Mouse (Mus musculus): ENCODE measurements at regions not wholly inside any gene's neighbourhood (a gene's known extent, or its start where the extent isn't known, plus 50 kb on each side); places are given as distances from the start of the nearest gene placed in this dataset.

- H3K27me3 ChIP-seq (replicated peaks) = no peaks in the 10 kb centered on the region
- H3K36me3 ChIP-seq = no peaks in the 10 kb centered on the region
- no peak overlapping the region for H3K27ac ChIP-seq
- ATAC-seq = no peak
- no peak overlapping the region for H3K4me3 ChIP-seq (replicated peaks)
- no peak overlapping the region for H3K4me2 ChIP-seq (replicated peaks)
- 70% methylated on average over 7 of the region's 7 CpGs for WGBS
- H3K9ac ChIP-seq = no peak overlapping the region
- peaks cover 7% of the 10 kb centered on the region; the same call in 1 of the 2 replicates for H3K4me1 ChIP-seq (replicated peaks)
- no peaks in the 10 kb centered on the region for H3K9me3 ChIP-seq
Observed at GRCm38 (mm10) chr11:57958233-57958632, 50.6 kb upstream of the Larp1 start.

- Histone ChIP-seq H3K9ac (no peak overlapping the region), H3K4me3 (replicated peaks) (no peak overlapping the region), H3K9me3 (no peaks in the 10 kb centered on the region), H3K4me2 (replicated peaks) (no peak overlapping the region), H3K27ac (no peak overlapping the region), H3K4me1 (replicated peaks) (peaks cover 4% of the 10 kb centered on the region; the same call in 1 of the 2 replicates), H3K36me3 (no peaks in the 10 kb centered on the region), H3K27me3 (replicated peaks) (no peaks in the 10 kb centered on the region)
- no peak for ATAC-seq
- WGBS = 87% methylated on average over 9 of the region's 9 CpGs
Observed at GRCm38 (mm10) chr11:57956909-57957308, 52.0 kb upstream of the Larp1 start.

GRCm38 (mm10) chr11:57956076-57956475 lies 52.8 kb upstream of the Larp1 start:
- H3K9me3 ChIP-seq = no peaks in the 10 kb centered on the region
- no peaks in the 10 kb centered on the region for H3K36me3 ChIP-seq
- H3K4me2 ChIP-seq (replicated peaks) = no peak overlapping the region
- no peak overlapping the region for H3K4me3 ChIP-seq (replicated peaks)
- WGBS = 82% methylated on average over 2 of the region's 2 CpGs
- no peak overlapping the region for H3K27ac ChIP-seq
- H3K9ac ChIP-seq = no peak overlapping the region
- H3K4me1 ChIP-seq (replicated peaks) = peaks cover 4% of the 10 kb centered on the region; the same call in 1 of the 2 replicates
- no peaks in the 10 kb centered on the region for H3K27me3 ChIP-seq (replicated peaks)
- no peak for ATAC-seq

- no peak overlapping the region for H3K4me3 ChIP-seq (replicated peaks)
- no peaks in the 10 kb centered on the region for H3K36me3 ChIP-seq
- 91% methylated on average over 7 of the region's 7 CpGs for WGBS
- no peak for ATAC-seq
- H3K27ac ChIP-seq = no peak overlapping the region
- peaks cover 4% of the 10 kb centered on the region; the same call in 1 of the 2 replicates for H3K4me1 ChIP-seq (replicated peaks)
- H3K9ac ChIP-seq = no peak overlapping the region
- H3K27me3 ChIP-seq (replicated peaks) = no peaks in the 10 kb centered on the region
- no peak overlapping the region for H3K4me2 ChIP-seq (replicated peaks)
- H3K9me3 ChIP-seq = no peaks in the 10 kb centered on the region
Observed at GRCm38 (mm10) chr11:57955476-57955875, 53.4 kb upstream of the Larp1 start.

- Histone ChIP-seq H3K36me3 (no peaks in the 10 kb centered on the region), H3K27ac (peak overlapping the region; percentile 37; the same call in 1 of the 2 replicates), H3K27me3 (replicated peaks) (no peaks in the 10 kb centered on the region), H3K4me2 (replicated peaks) (no peak overlapping the region), H3K9ac (no peak overlapping the region), H3K4me3 (replicated peaks) (no peak overlapping the region), H3K4me1 (replicated peaks) (peaks cover 4% of the 10 kb centered on the region; the same call in 1 of the 2 replicates), H3K9me3 (no peaks in the 10 kb centered on the region)
- peak; percentile 72; the same call in 1 of the 2 replicates for ATAC-seq
- WGBS = 37% methylated on average over 10 of the region's 10 CpGs
Observed at GRCm38 (mm10) chr11:57954510-57955184, 54.2 kb upstream of the Larp1 start.

GRCm38 (mm10) chr11:57953694-57954093 lies 55.2 kb upstream of the Larp1 start:
- Histone ChIP-seq H3K4me1 (replicated peaks) (peaks cover 4% of the 10 kb centered on the region; the same call in 1 of the 2 replicates), H3K4me2 (replicated peaks) (no peak overlapping the region), H3K27me3 (replicated peaks) (no peaks in the 10 kb centered on the region), H3K9ac (no peak overlapping the region), H3K27ac (no peak overlapping the region), H3K36me3 (no peaks in the 10 kb centered on the region), H3K9me3 (no peaks in the 10 kb centered on the region), H3K4me3 (replicated peaks) (no peak overlapping the region)
- WGBS = 55% methylated on average over 7 of the region's 7 CpGs
- ATAC-seq = no peak

GRCm38 (mm10) chr11:57952619-57953018 lies 56.2 kb upstream of the Larp1 start:
- H3K4me2 ChIP-seq (replicated peaks) = no peak overlapping the region
- H3K4me3 ChIP-seq (replicated peaks) = no peak overlapping the region
- 75% methylated on average over 3 of the region's 3 CpGs for WGBS
- ATAC-seq = no peak; the same call in 1 of the 2 replicates
- no peaks in the 10 kb centered on the region for H3K27me3 ChIP-seq (replicated peaks)
- no peak overlapping the region for H3K9ac ChIP-seq
- H3K27ac ChIP-seq = no peak overlapping the region
- H3K4me1 ChIP-seq (replicated peaks) = peaks cover 4% of the 10 kb centered on the region; the same call in 1 of the 2 replicates
- no peaks in the 10 kb centered on the region for H3K36me3 ChIP-seq
- H3K9me3 ChIP-seq = no peaks in the 10 kb centered on the region

- Histone ChIP-seq H3K4me3 (replicated peaks) (no peak overlapping the region), H3K9ac (no peak overlapping the region), H3K36me3 (no peaks in the 10 kb centered on the region), H3K9me3 (no peaks in the 10 kb centered on the region), H3K4me1 (replicated peaks) (peaks cover 4% of the 10 kb centered on the region; the same call in 1 of the 2 replicates), H3K27ac (no peak overlapping the region), H3K27me3 (replicated peaks) (no peaks in the 10 kb centered on the region), H3K4me2 (replicated peaks) (no peak overlapping the region)
- no peak for ATAC-seq
- WGBS = 80% methylated on average over 20 of the region's 20 CpGs
Observed at GRCm38 (mm10) chr11:57951541-57952326, 57.1 kb upstream of the Larp1 start.

GRCm38 (mm10) chr11:57950989-57951388 lies 57.9 kb upstream of the Larp1 start:
- ATAC-seq = no peak
- no peak overlapping the region for H3K27ac ChIP-seq
- H3K4me2 ChIP-seq (replicated peaks) = no peak overlapping the region
- no peak overlapping the region for H3K4me3 ChIP-seq (replicated peaks)
- no peaks in the 10 kb centered on the region for H3K36me3 ChIP-seq
- WGBS = 0% methylated on average over 4 of the region's 4 CpGs
- H3K9me3 ChIP-seq = no peaks in the 10 kb centered on the region
- peaks cover 4% of the 10 kb centered on the region; the same call in 1 of the 2 replicates for H3K4me1 ChIP-seq (replicated peaks)
- H3K9ac ChIP-seq = no peak overlapping the region
- no peaks in the 10 kb centered on the region for H3K27me3 ChIP-seq (replicated peaks)

GRCm38 (mm10) chr11:57949067-57949466 lies 59.8 kb upstream of the Larp1 start:
- Histone ChIP-seq H3K27me3 (replicated peaks) (no peaks in the 10 kb centered on the region), H3K9me3 (no peaks in the 10 kb centered on the region), H3K36me3 (no peaks in the 10 kb centered on the region), H3K4me1 (replicated peaks) (no peaks in the 10 kb centered on the region), H3K4me2 (replicated peaks) (no peak overlapping the region), H3K4me3 (replicated peaks) (no peak overlapping the region), H3K9ac (no peak overlapping the region), H3K27ac (no peak overlapping the region)
- 71% methylated on average over 9 of the region's 9 CpGs for WGBS
- no peak for ATAC-seq

- H3K4me1 ChIP-seq (replicated peaks) = no peaks in the 10 kb centered on the region
- 88% methylated on average over 4 of the region's 4 CpGs for WGBS
- H3K36me3 ChIP-seq = no peaks in the 10 kb centered on the region
- H3K27ac ChIP-seq = no peak overlapping the region
- no peaks in the 10 kb centered on the region for H3K9me3 ChIP-seq
- no peaks in the 10 kb centered on the region for H3K27me3 ChIP-seq (replicated peaks)
- no peak overlapping the region for H3K4me2 ChIP-seq (replicated peaks)
- no peak overlapping the region for H3K9ac ChIP-seq
- no peak overlapping the region for H3K4me3 ChIP-seq (replicated peaks)
- no peak for ATAC-seq
Observed at GRCm38 (mm10) chr11:57947347-57947746, 61.5 kb upstream of the Larp1 start.

- Histone ChIP-seq H3K27me3 (replicated peaks) (no peaks in the 10 kb centered on the region), H3K4me2 (replicated peaks) (peak overlapping the region; percentile 70), H3K4me1 (replicated peaks) (peaks cover 15% of the 10 kb centered on the region), H3K27ac (no peak overlapping the region), H3K9ac (peak overlapping the region; percentile 33), H3K9me3 (no peaks in the 10 kb centered on the region), H3K4me3 (replicated peaks) (peak overlapping the region; percentile 26), H3K36me3 (no peaks in the 10 kb centered on the region)
- peak; percentile 57 for ATAC-seq
- WGBS = 11% methylated on average over 13 of the region's 13 CpGs
Observed at GRCm38 (mm10) chr11:57934391-57934850, 74.4 kb upstream of the Larp1 start.
